26 mouse cellular contexts compared by ENCODE assay signal in the genomic region with DNA sequence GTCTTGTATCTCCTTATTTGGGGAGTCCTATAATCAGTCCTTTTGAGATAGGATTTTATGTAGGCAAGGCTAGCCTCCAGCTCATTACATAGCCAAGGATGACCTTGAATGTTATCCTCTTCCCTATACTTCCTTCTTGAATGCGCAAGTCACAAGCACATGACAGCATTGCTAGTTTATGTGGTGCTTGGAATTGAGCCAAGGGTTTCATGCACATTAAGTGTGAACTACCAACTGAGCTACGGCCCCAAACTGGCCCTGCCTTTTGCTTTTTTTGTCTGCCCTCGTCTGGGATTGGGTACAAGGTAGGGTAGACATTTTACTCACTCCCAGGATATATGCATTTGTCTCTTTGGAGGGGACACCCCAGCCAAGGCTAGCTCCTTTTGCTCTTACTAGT. TPM values are rescaled to one million over a fixed set of nuclear protein-coding genes. Genes with fewer than 3 reads are reported as not detected.
"Had no signal": no experiment of that assay in that cellular context is flagged by ENCODE, and none has a peak within 500 bp of the region (broad histone marks: within the 10 kb centered on the region; RNA-seq: fewer than 3 reads in every experiment).

No protein-coding gene starts in this region.

- H3K9me3 ChIP-seq: lung, embryonic 15.5 days; midbrain, embryonic 10.5 days; midbrain, embryonic 12.5 days; neural tube, embryonic 13.5 days; neural tube, embryonic 15.5 days had no signal

- H3K4me3 ChIP-seq: lung, embryonic 15.5 days; midbrain, embryonic 10.5 days; midbrain, embryonic 12.5 days; myocyte; neural tube, embryonic 13.5 days; neural tube, embryonic 15.5 days had no signal

- DNase-seq: lung, adult 18-20 months; lung, postnatal 10 days; lung, postnatal 4 days; midbrain, embryonic 14.5 days; retina, postnatal 1 day; right cerebral cortex, adult 18-20 months; right cerebral cortex, postnatal 25 days; right cerebral cortex, postnatal 4 days; spleen, adult 18-20 months; thymus, adult 18-20 months; thymus, postnatal 14 days; thymus, postnatal 36 days had no signal

- H3K27me3 ChIP-seq: lung, embryonic 15.5 days; midbrain, embryonic 12.5 days; neural tube, embryonic 13.5 days; neural tube, embryonic 15.5 days had no signal

- H3K27ac ChIP-seq: lung, embryonic 15.5 days; midbrain, embryonic 10.5 days; midbrain, embryonic 12.5 days; neural tube, embryonic 13.5 days; neural tube, embryonic 15.5 days had no signal

- H3K9ac ChIP-seq: lung, embryonic 15.5 days; midbrain, embryonic 12.5 days; neural tube, embryonic 13.5 days; neural tube, embryonic 15.5 days had no signal

- H3K36me3 ChIP-seq: lung, embryonic 15.5 days; midbrain, embryonic 10.5 days; midbrain, embryonic 12.5 days; neural tube, embryonic 13.5 days; neural tube, embryonic 15.5 days had no signal

- H3K4me2 ChIP-seq: lung, embryonic 15.5 days; midbrain, embryonic 12.5 days; neural tube, embryonic 13.5 days; neural tube, embryonic 15.5 days had no signal

- H3K4me1 ChIP-seq: lung, embryonic 15.5 days had no signal

- ATAC-seq: midbrain, embryonic 16.5 days had no signal

RNA-seq across cellular contexts. Expression of a gene that starts 16.7 kb away (rescaled TPM):
- total RNA-seq: megakaryocyte, adult 5-6 weeks; megakaryocyte-erythroid progenitor cell, adult 5-6 weeks had no signal
- polyA plus RNA-seq: lung, embryonic 15.5 days; midbrain, embryonic 12.5 days; midbrain, embryonic 14.5 days; midbrain, embryonic 16.5 days; myocyte; neural tube, embryonic 11.5 days; neural tube, embryonic 13.5 days; neural tube, embryonic 15.5 days; small intestine, adult 2 months; stomach, embryonic 14.5 days; stomach, embryonic 16.5 days; thymus, postnatal 0 days had no signal

RNA-seq across cellular contexts. Expression of a gene that starts 54.3 kb away (rescaled TPM):
- total RNA-seq: megakaryocyte, adult 5-6 weeks; megakaryocyte-erythroid progenitor cell, adult 5-6 weeks had no signal
- polyA plus RNA-seq: lung, embryonic 15.5 days; midbrain, embryonic 10.5 days; midbrain, embryonic 12.5 days; midbrain, embryonic 14.5 days; midbrain, embryonic 16.5 days; myocyte; neural tube, embryonic 11.5 days; neural tube, embryonic 13.5 days; neural tube, embryonic 15.5 days; small intestine, adult 2 months; stomach, embryonic 14.5 days; stomach, embryonic 16.5 days; thymus, postnatal 0 days had no signal
